Mouse (Mus musculus) ovary, postnatal 36 days (tissue): ENCODE data around the gene Hist1h2bk.

Experiments used
- DNase-seq: peaks from one replicate; pipeline ENCODE4 v3.0.0; 2022; ENCODE audit warnings: low spot score, mixed read lengths

The Hist1h2bk gene

GRCm38 (mm10) chr13:22035267-22036148, at the start of gene Hist1h2bk, which contains the start of gene Hist1h2ah:
Gene Hist1h2bk, plus strand, starts transcription at chr13:22035870.
Gene Hist1h2ah, minus strand, starts transcription at chr13:22035568.
- peak; percentile 69 for DNase-seq

DNA sequence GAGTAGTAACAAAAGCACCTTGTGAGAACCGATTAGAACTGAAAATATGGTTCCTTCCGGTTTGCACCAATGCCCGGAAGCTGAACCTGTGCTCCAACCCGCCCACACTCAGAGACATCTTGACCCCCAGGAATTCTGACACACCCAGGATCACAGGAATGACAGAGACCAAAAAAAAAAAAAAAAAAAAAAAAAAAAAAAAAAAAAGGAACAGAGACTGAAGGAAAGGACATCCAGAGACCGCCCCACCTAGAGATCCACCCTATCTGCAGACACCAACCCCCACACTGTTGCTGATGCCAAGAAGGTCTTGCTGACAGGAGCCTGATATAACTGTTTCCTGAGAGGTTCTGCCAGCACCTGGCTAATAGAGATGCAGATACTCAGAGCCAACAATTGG, 43.1 kb upstream of the Hist1h2bk start:
- no peak for DNase-seq

DNA sequence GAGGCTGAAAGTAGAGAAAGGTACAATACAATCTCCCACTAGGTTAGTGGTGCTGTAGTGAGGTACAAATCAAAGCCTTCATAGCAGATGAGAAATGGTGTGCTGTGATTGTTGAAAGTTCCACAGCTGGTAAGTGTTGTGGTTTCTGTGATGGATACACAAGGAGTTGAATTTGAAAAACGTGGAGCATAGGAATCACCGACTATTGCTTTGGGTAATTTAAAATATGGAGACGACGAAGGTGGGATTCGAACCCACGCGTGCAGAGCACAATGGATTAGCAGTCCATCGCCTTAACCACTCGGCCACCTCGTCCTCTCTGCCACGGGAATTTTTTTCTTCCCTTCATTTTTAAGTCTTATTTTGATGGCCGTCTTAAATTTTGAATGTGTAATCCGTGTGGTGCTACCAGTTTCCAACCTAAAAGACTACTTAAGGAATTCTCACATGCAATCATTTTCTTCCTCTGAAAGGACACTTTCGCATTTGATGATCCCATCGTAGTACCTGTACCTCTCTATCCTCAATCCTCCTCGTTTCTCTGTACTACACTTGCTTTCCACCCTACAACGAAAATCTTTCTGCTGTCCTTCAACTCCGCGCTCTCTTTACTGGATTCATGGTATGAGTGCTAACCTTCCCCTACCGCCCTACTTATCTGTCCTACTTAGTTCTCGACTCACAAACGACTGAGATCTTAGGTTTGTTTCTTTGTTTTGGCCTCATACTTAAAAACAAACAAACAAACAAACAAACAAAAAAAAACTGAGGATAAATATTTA, 41.5 kb upstream of the Hist1h2bk start:
- no peak for DNase-seq

DNA sequence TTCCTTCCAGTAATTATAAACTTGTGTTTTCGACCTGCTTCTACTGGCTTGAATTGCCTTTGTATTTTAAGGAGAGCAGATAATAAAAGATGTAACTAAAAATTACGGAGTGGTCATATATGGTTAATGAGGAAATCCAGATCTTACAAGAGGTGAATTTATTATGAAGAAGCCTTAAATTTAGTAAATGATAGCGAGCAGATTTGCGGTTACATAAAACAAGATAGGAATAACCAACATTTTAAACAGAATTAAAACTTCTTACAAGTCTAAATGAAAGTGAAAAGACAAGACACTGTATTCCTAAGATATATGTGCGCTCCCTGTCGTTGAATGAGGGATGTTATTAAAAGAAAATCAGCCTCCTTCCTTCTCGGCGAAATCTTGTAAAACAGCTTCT, 40.8 kb upstream of the Hist1h2bk start:
- DNase-seq = no peak

GRCm38 (mm10) chr13:21995331-21995914, 40.2 kb upstream of the Hist1h2bk start:
- no peak for DNase-seq

DNA sequence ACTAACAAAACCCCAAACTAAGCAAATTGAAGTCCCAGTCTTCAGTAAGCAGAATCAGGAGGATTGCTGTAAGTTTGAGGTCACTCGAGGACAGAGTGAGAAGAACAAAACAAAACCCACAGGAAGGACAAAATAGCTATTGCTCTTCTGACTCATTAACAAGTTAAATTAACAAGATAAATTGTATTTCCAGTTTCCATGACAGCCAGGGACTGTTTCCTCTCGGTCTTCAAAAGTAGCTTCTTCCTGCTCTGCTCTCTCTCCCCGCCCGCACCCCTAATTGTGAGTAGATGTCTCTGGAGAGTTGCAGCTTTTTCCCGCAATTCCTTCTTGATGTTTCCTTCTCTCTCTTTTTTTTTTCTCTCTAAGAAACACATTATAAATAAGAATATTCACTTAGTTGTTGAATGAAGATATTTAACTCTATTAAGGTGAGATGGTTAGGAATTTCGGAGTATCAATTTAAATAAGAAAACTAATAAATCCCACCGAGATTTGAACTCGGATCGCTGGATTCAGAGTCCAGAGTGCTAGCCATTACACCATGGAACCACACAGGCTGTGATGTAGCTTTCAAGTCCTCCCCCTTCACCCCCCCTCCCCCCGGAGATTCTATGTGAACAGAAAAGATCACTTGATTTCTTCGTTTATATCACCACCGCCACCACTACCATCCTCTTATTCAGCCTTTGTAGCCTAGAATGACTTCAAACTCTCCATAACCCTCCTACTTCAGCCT, 39.4 kb upstream of the Hist1h2bk start:
- no peak for DNase-seq

DNA sequence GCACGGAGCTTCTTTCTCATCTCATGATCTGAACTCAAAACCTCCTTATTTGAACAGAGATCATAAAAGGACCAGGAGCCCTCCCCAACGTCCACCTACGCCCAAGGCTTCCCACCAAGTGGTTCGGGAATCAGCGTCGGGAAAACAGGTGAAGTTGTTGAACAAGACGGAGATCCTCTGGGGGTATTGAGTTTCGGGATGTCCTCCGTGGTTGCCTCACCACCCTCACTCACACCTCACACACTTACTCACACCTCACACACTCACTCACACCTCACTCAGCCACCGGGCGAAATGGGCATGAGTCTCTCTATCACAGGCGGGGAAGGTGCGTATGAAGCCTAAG, 38.9 kb upstream of the Hist1h2bk start:
- DNase-seq = no peak

DNA sequence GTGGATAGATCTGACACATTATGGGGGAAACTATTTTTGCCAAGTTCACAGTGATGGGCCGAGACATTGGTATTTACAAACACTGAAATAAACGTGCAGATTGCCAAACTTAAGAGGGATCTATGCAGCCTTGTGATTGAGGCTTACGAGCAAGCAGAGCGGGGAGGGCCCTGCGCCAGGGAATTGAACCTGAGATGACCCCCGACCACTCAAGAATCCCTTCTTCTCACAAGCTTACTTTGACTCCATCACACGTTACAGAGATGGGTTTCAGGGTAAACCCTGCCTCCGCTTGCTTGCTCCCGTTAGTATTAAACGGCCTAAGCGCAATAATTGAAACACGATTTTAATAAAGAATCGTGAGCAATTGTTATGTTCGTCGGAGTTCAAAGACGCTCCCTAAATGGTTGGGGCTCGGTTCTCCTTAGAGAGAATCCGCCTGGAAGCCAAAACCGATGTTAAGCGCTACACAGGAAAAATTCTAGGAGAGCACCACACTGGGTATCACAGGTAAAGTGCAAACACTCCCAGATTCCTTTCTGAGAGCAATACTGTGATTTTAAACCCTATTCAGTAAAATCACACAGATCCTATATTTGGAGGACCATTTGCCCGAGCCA, 38.4 kb upstream of the Hist1h2bk start:
- no peak for DNase-seq

DNA sequence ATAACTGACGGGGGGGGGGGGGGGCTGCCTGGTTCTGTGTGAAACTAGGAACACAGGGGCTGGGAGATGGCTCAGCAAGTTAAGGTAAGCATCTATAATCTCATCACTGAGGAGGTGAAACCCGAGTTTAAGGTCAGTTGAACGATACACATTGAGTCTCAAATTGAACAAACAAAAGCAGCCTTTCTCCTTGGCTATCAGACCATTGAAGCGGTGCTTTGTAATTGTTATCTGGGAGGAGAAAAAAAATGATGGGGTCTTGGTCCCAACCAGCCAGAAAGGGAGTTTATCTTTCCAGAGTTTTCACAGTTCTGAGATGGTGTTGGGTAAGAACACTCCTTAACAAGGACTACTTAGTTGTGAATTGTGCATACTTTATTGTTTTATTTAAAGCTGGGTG, 37.8 kb upstream of the Hist1h2bk start:
- DNase-seq = no peak

GRCm38 (mm10) chr13:21998412-21998811, 37.3 kb upstream of the Hist1h2bk start:
- no peak for DNase-seq

GRCm38 (mm10) chr13:21999147-21999546, 36.5 kb upstream of the Hist1h2bk start:
- no peak for DNase-seq

DNA sequence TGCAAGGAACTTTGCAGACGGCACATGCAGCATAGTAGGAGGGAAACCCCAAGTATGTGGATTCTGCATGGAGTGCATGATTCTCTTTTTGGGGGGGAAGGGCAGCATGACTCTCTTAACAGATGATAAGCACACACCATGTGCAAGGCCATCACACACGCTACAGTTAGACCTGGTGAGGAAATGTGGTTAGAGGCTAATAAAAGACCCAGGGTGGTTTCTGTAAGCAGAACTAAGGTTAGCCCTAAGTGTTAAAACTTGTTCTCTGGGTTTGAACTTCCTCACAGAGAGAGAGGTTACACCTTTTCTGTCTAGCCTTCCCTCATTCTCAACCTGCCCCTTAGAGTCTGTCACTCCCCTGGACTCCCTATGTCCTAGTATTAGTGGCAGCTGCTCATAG, 34.3 kb upstream of the Hist1h2bk start:
- no peak for DNase-seq

- no peak for DNase-seq
Measured at GRCm38 (mm10) chr13:22001823-22002222, 33.8 kb upstream of the Hist1h2bk start.

GRCm38 (mm10) chr13:22005605-22006333, 29.9 kb upstream of the Hist1h2bk start:
- DNase-seq = peak; percentile 58

- peak; percentile 40 for DNase-seq
Measured at GRCm38 (mm10) chr13:22006334-22007120, 29.1 kb upstream of the Hist1h2bk start.

GRCm38 (mm10) chr13:22007121-22007510, 28.6 kb upstream of the Hist1h2bk start:
- DNase-seq = no peak

- DNase-seq = no peak
Measured at GRCm38 (mm10) chr13:22007872-22008271, 27.8 kb upstream of the Hist1h2bk start.

- DNase-seq = no peak
Measured at GRCm38 (mm10) chr13:22008707-22009106, 27.0 kb upstream of the Hist1h2bk start.

DNA sequence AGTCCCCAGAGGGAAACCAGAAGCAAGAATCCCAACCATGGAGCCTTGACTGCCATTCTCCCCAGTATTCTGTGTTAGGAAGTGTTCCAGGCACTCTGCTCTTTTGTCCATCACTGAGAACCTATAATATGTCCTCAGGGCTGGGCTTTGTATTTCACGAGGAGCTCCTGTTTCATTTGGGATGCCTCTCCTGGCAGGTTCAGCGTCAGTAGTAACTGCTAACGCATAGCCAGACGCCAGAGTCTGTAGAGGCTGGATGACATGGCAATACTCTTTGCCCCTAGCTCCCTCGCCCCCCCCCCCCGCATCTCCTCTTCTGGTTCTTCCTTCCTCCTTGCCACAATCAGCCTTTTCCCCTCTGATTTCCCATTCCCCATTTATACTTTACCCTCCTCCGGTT, 26.0 kb upstream of the Hist1h2bk start, which contains the start of gene Prss16:
Gene Prss16, minus strand, starts transcription at position 101 of the 400 bp plus-strand sequence.
- DNase-seq = no peak

DNA sequence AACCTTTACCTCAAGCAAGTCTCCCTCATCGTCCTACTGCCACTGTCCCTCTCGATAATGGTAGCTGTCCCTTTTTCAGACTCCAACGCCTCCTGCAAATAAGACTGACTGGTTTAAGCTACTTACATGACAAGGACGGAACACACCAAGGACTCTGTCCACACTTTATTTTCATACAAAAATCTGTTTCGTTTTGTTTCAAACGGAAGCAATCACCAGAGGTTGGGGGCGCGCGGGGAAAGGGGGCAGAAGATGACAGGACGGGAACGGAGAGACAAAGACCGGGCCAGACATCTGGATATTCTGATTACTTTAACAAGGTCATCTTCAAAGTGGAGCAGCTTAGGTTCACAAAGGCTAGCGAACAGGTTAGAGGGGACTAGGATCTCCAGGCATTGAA, 22.0 kb upstream of the Hist1h2bk start:
- no peak for DNase-seq
